7 mouse cellular contexts compared by ENCODE assay signal in genomic region chr5:150168712-150169111, GRCm38 (mm10). TPM values are rescaled to one million over a fixed set of nuclear protein-coding genes. Genes with fewer than 3 reads are reported as not detected.
DNase-seq lines count a peak whose midpoint lies in the region; ATAC-seq and TF ChIP-seq lines count a peak whose summit lies in the region.

No protein-coding gene starts in this region.

- no peaks in the 10 kb centered on the region for H3K27me3 ChIP-seq in forebrain, embryonic 10.5 days (ENCODE audit: poor library complexity, severe bottlenecking)
- no peaks in the 10 kb centered on the region for H3K27me3 ChIP-seq in hindbrain, embryonic 11.5 days (ENCODE audit: control insufficient read depth, insufficient read depth, low read length)

- no peak for TF ChIP-seq POLR2A in brain, embryonic 14.5 days (IDR thresholded peaks at IDR 0.05; ENCODE audit: borderline replicate concordance, extremely low read depth, insufficient read depth, insufficient read length, poor library complexity, severe bottlenecking)

- no peak overlapping the region for H3K27ac ChIP-seq in forebrain, embryonic 10.5 days
- H3K27ac ChIP-seq in hindbrain, embryonic 11.5 days (ENCODE audit: low read depth, low read length): no peak overlapping the region

- no peaks in the 10 kb centered on the region for H3K36me3 ChIP-seq in forebrain, embryonic 10.5 days (replicated peaks)
- H3K36me3 ChIP-seq in hindbrain, embryonic 11.5 days (ENCODE audit: control insufficient read depth, insufficient read depth, low read length): no peaks in the 10 kb centered on the region

- H3K9me3 ChIP-seq in forebrain, embryonic 10.5 days: no peaks in the 10 kb centered on the region
- no peaks in the 10 kb centered on the region for H3K9me3 ChIP-seq in hindbrain, embryonic 11.5 days (ENCODE audit: control insufficient read depth, low read length)

- H3K4me2 ChIP-seq in hindbrain, embryonic 11.5 days (replicated peaks; ENCODE audit: low read depth, low read length): no peak overlapping the region

- WGBS in forebrain, embryonic 10.5 days: 2% methylated on average over 9 of the region's 9 CpGs
- WGBS in hindbrain, embryonic 11.5 days: 6% methylated on average over 9 of the region's 9 CpGs

- H3K4me1 ChIP-seq in forebrain, embryonic 10.5 days: no peaks in the 10 kb centered on the region
- no peaks in the 10 kb centered on the region for H3K4me1 ChIP-seq in hindbrain, embryonic 11.5 days (replicated peaks; ENCODE audit: control insufficient read depth, insufficient read depth, low read length)

- TF ChIP-seq CTCF in brain, embryonic 14.5 days (IDR thresholded peaks at IDR 0.05; ENCODE audit: borderline replicate concordance, extremely low read depth, insufficient read depth, insufficient read length): peak; percentile 84

- H3K9ac ChIP-seq in hindbrain, embryonic 11.5 days (ENCODE audit: low read depth, low read length): no peak overlapping the region

- peak; percentile 76 for ATAC-seq in hindbrain, embryonic 11.5 days (ENCODE audit: low FRiP score)

- peak; percentile 79 for DNase-seq in MN1 (ENCODE audit: low spot score)
- peak; percentile 91 for DNase-seq in brain, embryonic 14.5 days (ENCODE audit: low read depth)
- DNase-seq in forebrain, embryonic 10.5 days (ENCODE audit: extremely low spot score, low spot score): peak; percentile 59
- peak; percentile 83 for DNase-seq in hindbrain, embryonic 11.5 days (ENCODE audit: low spot score)
- peak; percentile 64 to 76 for DNase-seq in layer of hippocampus, adult 8-10 months (ENCODE audit: low spot score in 2 of 2)
- peak; percentile 74 for DNase-seq in lung, postnatal 36 days
- peak; percentile 77 for DNase-seq in right cerebral cortex, adult 18-20 months

- no peak overlapping the region for H3K4me3 ChIP-seq in forebrain, embryonic 10.5 days
- H3K4me3 ChIP-seq in hindbrain, embryonic 11.5 days (ENCODE audit: low read depth, low read length): no peak overlapping the region

RNA-seq across cellular contexts. Expression of gene Fry, which starts 50.3 kb away (rescaled TPM):
- polyA plus RNA-seq in brain, embryonic 14.5 days (2012; rRNA removed): 38.3 and 61.6 TPM in 2 replicates
- polyA plus RNA-seq in forebrain, embryonic 10.5 days (2016; fragmentation: Nextera tagmentation; extraction: Ambion mirVana): 2.3 and 4.3 TPM in 2 replicates
- polyA plus RNA-seq in hindbrain, embryonic 11.5 days (2014; fragmentation: Nextera tagmentation; extraction: Ambion mirVana): 14.3 and 22.4 TPM in 2 replicates
- total RNA-seq in layer of hippocampus, adult 8-10 months (2022): 100 to 1,000 TPM; 173 to 253 (median 207) TPM
